Mouse (Mus musculus): ENCODE data around the gene Cavin4. TPM values are rescaled to one million over a fixed set of nuclear protein-coding genes. Genes with fewer than 3 reads are reported as not detected.

Gene Cavin4
- total and polyA plus RNA-seq, 2 experiments, result not detected

DNA sequence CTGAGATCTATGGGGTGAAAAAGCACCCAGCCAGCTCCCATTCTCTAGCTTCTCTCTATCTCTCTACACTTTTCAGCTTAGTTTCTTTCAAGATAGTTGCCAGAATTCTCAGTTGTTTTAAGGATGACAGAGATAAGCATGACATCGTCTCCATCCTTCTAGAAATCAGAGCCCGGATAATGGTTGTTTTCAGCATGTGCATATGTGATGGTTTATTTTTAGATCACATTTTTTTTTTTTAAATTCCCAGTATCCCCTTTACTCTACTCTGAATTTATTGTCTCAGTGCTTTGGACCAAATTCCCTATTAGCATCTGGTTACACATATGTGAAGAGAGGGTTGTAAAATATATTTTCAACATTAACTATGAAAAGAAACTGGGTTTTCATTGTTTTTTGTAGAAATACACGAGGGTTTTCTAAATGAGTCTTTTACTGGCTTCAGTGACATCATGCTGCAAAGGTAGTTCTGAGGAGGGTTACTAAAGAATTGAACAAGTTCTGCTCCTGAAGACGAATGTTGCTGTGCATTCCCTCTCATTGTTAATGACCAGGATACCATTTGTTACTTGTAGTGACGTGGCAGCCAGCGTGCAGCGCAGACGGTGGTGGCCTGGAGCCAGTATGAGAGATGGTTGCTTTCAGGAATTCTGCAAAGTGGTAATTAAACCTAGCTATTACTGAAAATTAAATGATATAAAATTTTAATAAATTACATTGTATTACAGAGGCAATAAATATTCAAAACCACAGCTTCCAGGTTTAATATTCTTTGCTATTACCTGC is 52.7 kb downstream of the Cavin4 start:
- Histone ChIP-seq H3K4me3 (ENCODE audit: insufficient read depth, low read depth, low read length) (no peak overlapping the region), H3K27ac (replicated peaks; ENCODE audit: insufficient read depth, low read depth, low read length) (no peak overlapping the region), H3K4me1 (ENCODE audit: control insufficient read depth, insufficient read depth, low read length) (no peaks in the 10 kb centered on the region), H3K27me3 (ENCODE audit: control insufficient read depth, insufficient read depth, low read length) (no peaks in the 10 kb centered on the region), H3K79me2 (ENCODE audit: control insufficient read depth, insufficient read depth, low read length) (no peaks in the 10 kb centered on the region), H3K36me3 (ENCODE audit: control insufficient read depth, insufficient read depth, low read length) (no peaks in the 10 kb centered on the region), H3K9ac (ENCODE audit: low read depth, low read length) (no peak overlapping the region)
- no peak for DNase-seq (ENCODE audit: extremely low read depth, low read depth, low spot score)
- WGBS, result 81% methylated on average over 8 of the region's 8 CpGs
- TF ChIP-seq POLR2A (IDR thresholded peaks at IDR 0.05; ENCODE audit: extremely low read depth, insufficient read depth, low read length) (no peak), CTCF (IDR thresholded peaks at IDR 0.05; ENCODE audit: low read depth, low read length) (no peak)

DNA sequence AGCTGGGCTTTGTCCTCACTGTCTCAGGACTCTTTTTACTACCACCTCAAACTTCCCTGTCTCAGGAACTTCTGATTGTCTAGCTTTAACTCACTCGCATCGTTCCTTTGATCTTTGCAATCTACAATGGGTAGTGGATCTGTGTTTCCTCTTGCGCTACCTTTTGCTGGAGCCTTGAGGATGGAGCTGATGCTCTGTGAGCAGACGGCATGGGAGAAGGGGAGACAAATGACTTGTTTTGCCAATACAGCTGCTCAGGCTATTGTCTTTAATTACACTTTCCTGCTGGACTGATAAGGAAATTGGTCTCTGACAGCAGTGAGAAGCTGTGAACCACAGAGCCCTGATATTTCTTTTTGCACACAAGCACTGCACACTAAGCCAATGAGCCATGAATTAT is 53.5 kb downstream of the Cavin4 start:
- no peaks in the 10 kb centered on the region for H3K79me2 ChIP-seq (ENCODE audit: control insufficient read depth, insufficient read depth, low read length)
- H3K36me3 ChIP-seq (ENCODE audit: control insufficient read depth, insufficient read depth, low read length), result no peaks in the 10 kb centered on the region
- H3K9ac ChIP-seq (ENCODE audit: low read depth, low read length), result no peak overlapping the region
- no peaks in the 10 kb centered on the region for H3K4me1 ChIP-seq (ENCODE audit: control insufficient read depth, insufficient read depth, low read length)
- H3K27me3 ChIP-seq (ENCODE audit: control insufficient read depth, insufficient read depth, low read length), result no peaks in the 10 kb centered on the region
- no peak overlapping the region for H3K4me3 ChIP-seq (ENCODE audit: insufficient read depth, low read depth, low read length)
- no peak for DNase-seq (ENCODE audit: extremely low read depth, low read depth, low spot score)
- no peak for TF ChIP-seq POLR2A (IDR thresholded peaks at IDR 0.05; ENCODE audit: extremely low read depth, insufficient read depth, low read length)
- no peak for TF ChIP-seq CTCF (IDR thresholded peaks at IDR 0.05; ENCODE audit: low read depth, low read length)
- 68% methylated on average over 4 of the region's 4 CpGs for WGBS
- no peak overlapping the region for H3K27ac ChIP-seq (replicated peaks; ENCODE audit: insufficient read depth, low read depth, low read length)

Other genes starting within 250 kb of the Cavin4 start
- 9.6 and 13.5 TPM in 2 replicates for gene Tex10, start 190.1 kb upstream of the Cavin4 start, total RNA-seq (2014; rRNA removed)
- gene Tex10, start 190.1 kb upstream of the Cavin4 start, polyA plus RNA-seq (2012; rRNA removed), result 4.0 and 4.8 TPM in 2 replicates
- 0.37 and 0.47 TPM in 2 replicates for gene Msantd3, start 123.6 kb upstream of the Cavin4 start, total RNA-seq (2014; rRNA removed)
- 0.16 and 0.17 TPM in 2 replicates for gene Msantd3, start 123.6 kb upstream of the Cavin4 start, polyA plus RNA-seq (2012; rRNA removed)
- gene Tmeff1, start 78.3 kb upstream of the Cavin4 start, total RNA-seq (2014; rRNA removed), result 0.09 and 0.47 TPM in 2 replicates
- gene Tmeff1, start 78.3 kb upstream of the Cavin4 start, polyA plus RNA-seq (2012; rRNA removed), result not detected in 2 replicates